Mouse (Mus musculus) c-Kit-negative CD71-positive TER-119-positive erythroid progenitor cells, embryonic 14.5 days (primary cell): Measurements from ENCODE around the gene Adssl1.
A peak's percentile ranks its signal among the peaks of the same experiment; 100 is the strongest.

Experiments
- DNase-seq: peaks from one replicate; pipeline ENCODE4 v3.0.0-alpha.2; 2013; ENCODE audit warnings: low read depth, low spot score

Gene Adssl1

DNA sequence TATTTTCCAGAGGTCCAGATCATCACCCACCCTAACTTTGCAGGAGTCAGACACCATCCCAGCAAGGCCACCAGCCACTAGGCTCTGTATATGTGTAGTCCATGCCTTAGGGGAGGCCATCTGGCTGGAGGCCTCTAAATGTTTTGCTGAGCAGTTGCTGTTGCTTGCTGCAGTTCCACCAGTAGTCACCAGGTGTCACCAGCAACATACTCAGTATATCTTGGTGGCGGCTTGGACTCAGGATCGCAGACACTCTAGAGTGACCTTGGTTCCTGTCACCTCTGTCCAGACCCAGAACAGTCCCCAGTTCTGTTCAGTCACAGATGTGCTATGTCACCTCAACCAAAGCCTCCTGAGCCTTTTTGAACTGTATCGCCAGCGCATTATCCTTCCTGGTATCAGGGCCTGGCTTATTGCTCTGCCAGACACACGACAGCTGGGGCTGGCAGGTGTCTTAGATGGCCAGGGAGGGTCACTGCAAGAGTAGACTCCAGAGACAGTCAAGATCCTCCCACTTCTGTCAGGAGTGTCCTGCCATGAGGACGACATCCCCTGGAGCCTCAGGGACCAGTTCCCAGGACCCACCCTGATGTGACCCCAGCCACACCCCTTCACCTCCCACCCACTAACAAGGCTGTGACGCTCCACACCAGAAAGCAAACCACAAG, 33.4 kb downstream of the Adssl1 start:
- DNase-seq: peak; percentile 54

DNA sequence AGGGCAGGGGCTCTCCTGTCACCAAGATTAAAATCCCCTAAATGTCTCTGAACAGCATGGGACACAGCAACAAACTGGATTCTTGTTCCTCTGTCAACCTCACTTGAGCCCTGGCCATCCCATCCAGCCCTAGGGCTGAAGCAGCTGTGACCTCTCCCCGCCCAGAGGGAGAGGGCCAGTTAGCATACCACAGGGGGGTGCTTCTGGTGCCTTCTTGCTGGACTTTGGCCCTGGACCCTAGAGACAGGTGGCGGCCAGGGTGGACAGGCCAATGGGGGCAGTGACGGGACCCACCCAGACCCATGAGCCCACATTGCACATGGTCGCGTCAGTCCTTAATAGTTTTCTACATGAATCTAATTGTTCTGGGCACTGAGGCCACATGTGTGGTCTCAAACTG, 34.2 kb downstream of the Adssl1 start:
- DNase-seq: no peak

DNA sequence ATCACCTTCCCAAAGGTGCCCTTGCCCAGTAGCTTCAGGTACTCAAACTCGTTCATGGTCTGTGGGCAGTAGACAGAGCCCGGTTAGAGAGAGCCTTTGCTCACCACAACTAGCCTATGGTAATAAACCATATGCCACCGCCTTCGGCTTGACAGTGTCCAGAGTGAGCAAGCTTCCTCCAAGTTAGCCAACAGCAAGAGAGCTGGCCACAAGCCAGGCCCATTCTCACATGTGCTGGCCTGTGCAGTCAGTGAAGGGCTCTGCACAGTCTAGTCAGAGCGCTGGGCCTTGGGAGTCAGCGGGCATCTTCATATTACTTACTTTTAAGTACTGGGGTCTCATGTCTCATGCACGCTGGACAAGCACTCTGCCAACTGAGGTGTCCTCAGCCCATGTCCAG, 38.8 kb downstream of the Adssl1 start:
- no peak for DNase-seq

DNA sequence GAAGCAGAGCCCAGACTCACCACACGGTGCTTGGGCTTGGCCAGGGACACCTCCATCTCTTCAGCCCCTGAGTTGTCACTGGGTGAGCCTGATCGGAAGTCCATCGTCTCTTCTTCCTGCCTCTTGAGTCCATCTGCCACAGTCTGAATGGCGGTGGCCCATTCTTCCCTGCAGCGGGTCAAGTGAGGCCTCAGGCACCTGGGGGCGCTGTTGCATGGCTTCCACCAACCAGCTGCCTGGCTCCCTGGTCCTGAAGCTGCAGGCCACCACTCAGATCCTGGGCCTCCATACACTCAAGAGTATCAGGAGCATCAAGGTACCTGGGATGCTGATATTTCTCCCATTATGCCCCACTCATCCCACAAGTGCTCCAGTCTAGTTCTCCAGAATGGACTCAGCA, 39.3 kb downstream of the Adssl1 start:
- no peak for DNase-seq

DNA sequence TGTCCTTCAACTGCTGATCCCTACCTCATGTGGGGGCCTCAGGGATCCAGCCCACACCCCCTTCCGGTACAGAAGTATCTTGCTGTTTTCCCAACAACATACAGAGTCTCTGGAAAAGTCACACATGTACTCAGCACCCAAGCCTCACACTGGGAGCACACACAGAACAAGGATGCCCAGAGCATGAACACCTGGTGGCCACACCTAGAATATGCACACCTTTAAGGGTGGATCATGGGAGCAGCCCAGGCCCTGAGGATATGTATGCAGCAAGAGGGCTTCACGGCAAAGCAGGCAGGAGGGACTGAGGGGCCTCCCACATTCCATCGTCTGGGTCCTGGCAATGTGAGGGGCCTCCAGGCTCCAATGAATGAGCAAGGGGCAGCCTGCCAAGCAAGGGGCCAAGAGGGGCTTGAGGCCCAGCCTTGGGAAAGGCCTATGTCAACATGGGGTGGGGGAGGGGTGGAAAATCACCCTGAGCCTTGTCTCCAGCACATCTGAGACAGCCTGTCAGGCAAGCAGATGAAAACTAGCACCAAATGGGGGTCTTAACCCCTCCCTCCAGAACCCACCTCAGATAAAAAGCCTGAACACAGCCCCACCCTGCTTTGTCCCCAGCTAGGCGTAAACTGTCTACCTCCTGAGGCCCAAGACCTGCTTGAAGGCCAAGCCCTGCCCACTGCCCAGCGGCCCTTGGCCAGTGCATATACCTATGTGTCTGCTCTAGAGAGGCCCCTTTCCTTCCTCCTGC, 40.9 kb downstream of the Adssl1 start:
- DNase-seq: no peak

DNA sequence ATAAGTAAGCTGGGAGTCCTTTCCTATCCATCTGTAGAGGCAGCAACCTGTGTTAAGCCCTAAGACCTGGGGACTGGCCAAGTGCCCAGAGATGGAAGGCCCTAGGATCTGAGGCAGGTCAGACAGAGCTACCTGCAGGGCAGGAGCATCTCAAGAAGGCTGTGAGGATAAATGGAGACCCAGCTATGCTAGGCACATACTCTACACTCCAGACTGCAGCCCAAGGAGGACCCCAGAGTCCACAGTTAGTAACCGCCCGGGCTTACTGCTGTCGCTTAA, 41.4 kb downstream of the Adssl1 start:
- DNase-seq: no peak

DNA sequence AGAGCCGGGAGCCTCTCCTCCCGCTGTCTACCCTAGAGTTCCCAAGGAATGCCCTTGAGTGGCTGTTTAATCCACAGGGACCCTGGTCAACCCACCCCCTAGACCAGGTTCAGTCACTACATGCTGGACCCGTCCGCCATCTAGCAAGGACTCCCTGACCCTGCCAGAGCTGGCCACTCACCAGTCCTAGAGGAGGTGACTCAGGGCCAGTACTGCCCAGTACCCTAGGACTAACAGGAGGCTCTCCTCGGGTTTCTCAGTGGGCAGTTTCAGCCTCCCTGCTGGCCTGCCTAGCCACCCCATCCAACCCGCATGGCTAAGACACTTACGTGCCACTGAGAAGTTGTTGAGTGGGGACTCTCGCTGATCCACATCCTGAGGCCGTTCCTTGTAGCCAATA, 42.0 kb downstream of the Adssl1 start:
- DNase-seq: no peak

DNA sequence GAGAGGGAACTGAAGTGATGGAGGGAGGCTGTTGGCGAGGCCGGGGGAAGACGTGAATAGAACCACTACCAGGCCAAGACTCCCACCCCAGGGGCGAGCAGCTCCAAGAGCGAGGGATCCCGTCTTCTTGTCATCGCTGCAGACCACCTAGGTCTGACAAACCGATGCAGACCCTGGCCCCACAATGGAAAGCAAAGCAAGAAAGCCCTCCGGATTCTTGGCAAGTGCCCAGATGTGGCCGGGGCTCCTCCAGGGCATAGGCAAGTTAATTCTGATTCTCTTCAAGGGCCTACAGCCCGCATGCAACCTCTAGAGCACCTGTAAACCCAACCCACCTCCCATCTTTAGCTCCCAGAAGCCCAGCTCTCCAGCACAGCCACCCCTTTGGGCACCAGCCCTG, 43.5 kb downstream of the Adssl1 start:
- DNase-seq: no peak

DNA sequence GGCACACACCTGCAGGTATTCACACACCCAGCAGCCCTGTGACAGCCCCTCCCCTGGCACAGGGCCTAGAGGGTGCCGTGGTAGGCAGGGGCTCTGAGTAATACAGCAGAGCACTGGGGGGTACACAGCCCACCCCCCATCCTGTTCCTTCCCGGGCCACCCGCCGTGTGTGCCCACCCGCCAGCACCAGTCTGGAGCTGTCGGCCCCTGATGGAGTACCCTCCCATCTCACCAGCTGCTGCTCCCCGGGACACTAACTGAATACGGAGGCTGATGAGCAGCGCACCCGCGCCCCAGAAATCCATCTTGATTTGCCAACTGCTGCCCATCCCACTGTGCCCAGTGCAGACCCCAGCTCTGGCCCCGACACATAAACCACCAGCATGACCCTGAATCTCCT, 43.9 kb downstream of the Adssl1 start:
- no peak for DNase-seq

DNA sequence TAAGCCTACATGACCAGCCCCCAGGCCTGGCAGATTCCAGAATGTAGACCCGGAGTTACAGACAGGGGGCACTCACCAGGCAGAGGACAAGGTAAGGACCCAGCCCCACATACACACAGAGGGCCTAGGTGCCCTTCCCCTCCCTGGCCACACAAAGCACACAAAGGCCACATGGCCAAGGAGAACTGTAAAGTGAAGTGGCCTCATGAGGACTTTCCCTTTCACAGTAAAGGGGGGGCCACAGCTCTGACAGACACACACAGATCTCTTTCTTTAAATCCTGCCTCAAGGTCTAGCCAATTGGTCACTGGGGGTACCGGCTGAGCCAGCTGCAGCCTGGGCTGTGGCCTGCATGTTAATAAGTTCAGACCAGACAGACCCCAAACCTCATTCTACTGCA, 44.3 kb downstream of the Adssl1 start:
- DNase-seq: no peak

DNA sequence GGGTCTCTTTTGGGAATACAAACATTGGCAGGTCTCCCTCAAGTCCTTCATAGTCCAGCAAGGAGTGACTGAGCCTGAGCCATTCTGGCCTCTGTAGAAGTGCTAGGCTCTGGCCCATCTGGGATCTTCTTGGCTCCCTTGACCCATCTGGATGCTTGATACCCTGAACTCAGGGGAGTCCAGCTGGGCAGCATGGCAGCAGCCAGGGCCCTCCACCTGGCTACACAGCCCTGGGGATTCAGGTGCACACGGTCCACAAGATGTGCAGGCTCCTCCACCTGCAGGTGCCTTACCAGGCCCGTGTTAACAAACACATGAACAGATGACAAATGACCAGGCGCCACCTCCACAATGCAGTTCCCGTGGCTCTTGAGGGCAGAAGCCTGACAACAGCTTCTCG, 44.8 kb downstream of the Adssl1 start:
- no peak for DNase-seq

DNA sequence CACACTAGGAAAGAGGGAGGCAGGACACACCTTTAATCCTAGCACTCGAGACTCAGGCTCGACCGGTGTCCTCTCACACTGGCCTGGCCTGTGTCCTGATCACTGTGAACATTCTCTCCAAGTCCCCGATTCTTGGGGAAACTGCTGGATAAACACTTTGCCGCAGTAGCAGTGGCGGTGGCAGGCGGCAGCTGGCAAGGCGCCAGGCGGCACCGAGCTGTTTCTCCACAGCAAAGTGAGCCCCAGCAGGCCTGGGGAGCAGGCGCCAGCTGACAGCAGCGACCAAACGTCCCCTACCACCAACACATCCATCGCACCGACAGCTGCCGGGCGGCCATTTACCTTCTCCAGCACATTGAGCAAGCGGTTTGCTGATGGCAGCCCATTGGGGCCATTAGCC, 45.6 kb downstream of the Adssl1 start:
- no peak for DNase-seq

DNA sequence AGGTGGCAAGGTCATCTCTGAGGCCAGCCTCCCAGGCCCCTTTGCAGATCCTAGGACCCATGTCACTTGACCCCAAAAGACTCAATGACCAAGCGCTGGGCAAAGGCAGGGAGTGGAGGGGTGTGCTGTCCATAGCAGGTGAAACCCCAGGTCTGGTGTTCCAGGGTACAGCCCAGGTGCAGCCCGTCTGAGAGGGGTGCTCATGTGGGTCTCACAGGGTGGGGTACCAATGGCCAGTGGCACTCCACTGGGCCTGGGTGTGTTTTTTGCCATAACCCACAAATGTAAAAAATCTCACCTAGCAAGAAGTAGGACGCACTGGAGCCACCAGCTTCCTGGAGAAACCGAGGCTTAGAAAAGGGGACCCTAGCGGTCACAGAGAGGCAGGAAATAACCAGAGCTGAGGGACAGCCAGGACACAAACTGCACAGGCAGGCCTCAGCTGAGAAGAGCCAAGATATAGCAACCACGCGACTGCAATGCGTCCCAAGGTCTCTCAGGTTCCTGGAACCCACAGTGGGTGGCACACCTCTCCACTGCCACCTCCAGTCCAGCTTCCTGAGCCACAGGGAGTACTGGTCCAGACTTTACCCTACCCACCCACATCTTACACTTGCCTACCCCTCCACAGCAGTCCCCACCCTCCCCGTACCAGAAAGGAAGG, 46.2 kb downstream of the Adssl1 start:
- DNase-seq: no peak

DNA sequence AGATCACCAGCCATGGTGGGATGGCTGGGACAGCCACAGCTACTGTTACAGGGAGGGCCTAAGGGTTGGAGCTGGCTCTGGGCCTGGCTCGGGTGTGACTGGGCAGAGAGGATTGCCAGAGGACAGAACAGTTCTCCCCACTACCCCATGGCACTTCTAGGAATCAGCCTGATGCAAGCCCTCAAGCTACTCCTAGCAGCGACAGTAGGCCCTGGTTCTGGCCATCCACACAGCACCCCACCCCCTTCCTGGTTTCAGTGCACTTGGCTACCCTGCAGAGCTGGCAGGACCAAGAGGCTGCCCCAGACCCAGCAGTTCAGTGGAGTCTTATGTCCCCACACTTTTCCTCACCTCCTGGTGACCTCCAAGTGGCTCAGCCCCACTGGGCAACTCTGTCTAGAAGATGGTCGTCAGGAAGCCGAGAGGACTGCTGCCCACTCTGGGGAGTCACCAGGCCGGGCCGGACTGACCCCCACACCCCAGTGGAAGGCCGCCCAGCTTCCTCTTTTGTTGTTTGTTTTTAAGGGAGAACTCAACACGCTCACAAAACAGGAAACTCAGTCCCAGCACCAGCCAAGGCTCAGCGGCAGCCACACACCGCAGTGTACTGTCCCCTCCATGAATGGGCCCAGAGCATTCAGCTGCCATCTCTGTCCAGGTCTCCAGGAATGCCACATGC, 47.9 kb downstream of the Adssl1 start:
- no peak for DNase-seq

DNA sequence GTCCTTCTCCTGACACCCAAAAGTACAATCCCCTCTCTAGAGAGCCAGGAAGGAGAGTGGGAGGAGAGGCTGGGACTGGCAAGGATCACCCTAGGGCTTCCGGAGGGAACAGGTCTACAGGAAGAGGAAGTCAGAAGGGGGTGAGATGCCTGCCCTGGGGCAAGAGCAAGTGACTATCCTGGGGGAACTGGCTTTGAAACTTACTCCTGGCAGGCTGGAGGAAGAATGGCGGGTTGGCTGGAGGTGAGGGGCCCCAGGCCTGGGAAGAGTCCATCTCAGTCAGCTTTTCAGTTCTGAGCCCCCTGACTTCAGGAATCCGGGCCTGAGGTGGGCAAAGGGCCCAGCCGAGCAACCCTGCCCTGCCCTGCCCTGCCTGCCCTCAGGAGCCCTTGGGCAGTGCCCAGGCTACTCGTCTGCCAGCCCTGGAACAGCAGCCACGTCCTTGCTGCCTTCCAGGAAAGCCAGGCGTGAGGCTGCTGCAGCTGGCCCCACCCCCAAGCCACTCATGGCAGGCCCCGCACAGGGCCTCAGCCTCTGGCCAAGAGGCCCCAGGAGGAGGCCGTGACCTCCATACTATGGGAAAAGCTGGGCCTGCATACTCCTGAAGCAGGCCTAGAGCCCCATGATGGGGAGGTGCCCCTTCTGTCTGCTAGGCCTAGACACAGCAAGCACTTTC, 51.0 kb downstream of the Adssl1 start:
- no peak for DNase-seq

DNA sequence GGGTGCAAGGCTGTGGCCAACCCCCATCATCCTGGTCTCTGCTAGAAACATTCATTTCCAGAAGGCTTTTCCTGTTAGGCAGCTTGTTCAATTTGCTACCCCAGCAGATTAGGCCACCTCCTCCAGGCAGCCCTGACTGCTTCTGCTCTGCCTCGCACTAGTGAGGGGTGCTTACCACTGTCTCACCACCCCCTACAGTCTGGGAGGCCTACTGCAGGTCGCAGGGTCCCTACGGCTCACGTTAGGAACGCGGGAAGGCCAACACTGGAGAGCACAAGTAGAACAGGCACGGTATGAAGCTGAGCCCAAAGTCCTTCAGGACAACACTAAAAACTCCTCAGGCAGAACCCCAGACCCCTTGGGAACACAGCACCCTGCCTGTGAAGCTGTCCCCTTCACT, 52.0 kb downstream of the Adssl1 start:
- no peak for DNase-seq

DNA sequence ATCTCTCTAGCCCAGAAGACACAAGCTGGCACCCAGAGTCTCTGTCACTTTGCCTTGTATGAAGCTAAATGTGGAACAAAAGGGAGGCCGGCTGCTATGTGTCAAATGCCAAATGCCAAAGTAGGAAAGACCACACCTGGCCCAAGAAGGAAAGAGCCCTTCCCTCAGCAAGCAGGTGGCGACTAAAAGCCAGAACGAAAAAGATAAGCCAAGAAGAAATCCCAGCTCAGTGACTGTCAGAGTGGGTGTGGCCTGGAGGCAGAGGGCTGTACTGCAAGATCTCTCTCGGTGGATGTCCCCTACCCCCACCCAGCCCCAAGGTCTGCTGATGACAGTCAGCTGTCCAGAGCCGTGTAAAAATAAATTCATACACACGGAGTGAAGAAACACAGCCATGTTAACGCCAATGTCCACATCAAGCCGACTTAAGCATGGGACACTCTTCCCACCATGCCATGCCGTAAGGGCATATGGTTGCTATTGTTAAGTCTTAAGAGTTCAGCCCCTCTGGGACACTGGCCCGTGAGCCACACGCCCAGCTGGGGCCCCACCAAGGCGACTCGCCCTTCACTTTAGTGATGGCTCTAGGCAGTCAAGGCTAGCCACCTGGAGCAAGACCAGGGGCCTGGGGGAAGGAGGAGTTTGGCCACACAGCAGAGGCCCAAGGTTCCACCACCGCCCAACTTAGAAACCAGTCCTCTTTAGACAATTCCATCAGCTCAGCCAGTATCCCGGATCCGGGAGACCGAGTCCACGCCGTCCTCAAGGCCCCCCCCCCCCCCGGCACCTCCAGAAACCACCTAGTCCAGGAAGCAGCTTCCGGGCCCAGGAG, 53.1 kb downstream of the Adssl1 start:
- no peak for DNase-seq

DNA sequence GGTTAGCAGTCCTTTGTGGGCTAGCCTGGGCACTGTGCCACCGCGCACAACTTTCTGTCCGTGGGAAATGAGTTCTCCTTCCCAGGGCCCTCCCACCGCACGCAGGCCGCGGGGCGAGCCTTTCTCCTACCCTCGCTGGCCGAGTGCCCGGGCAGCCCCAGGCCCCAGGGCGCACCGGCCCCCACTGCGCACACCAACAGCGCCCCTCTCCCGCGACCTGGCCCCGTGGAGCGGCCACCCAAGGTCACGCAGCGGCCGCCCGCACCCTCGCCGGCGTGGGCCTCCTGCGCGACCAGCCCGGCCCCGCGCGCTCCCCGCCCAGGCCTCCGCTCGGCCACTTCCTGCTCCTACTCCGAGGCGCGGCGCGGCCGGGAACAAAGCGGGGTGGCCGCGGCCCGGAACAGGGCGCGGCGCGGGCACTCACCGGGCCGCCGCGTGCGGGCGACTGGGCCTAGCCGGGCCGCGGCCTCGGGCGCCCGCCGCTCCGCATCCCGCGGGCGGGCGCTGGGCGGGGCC, 53.8 kb downstream of the Adssl1 start:
- no peak for DNase-seq

DNA sequence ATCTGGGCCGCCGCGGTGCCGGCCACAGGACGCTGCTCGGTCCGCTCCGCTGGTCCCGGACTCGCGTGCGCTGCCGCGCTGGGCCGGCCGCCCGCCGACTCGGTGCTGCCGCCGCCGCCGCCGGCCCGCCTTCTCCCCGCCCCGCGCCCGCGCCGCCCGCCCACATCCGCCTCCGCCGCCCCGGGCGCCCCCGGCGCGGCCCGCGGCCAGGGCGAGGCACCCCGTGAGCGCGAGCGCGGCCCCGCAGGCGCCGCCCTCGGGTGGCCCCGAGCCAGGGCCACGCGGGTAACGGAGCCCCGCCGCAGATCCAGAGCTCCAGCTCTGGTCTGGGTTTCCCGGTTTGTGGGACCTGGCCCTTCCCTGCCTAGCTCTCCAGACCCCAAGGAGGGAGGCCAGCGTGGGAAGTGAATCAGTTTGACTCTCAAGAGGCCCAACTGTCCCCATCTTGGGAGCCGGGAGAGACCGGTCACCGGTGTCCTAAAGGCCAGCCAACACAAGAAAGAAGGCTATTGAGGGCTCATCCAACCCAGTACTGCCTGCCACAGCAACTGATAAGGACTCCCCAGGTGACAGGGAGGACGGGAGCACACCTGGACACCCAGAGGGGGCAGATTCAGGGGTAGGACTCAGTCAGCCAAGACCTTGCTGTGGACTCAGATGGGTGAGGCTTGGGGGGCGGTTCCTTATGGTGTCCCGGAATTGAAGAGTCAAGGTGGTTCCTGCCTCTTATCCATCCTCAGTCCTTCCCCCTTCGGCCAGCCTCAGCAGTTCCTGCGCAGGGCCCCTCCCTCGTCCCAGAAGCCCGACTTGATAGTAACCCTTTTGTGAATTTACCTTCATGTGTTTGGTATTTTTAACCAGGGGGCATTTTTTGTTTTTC, 54.5 kb downstream of the Adssl1 start, which contains the start of gene Akt1:
Gene Akt1 (minus strand): TSS at position 753 of the 880 bp plus-strand sequence.
- DNase-seq: peak; percentile 31
